8 mouse cellular contexts compared by ENCODE assay signal in the genomic region with DNA sequence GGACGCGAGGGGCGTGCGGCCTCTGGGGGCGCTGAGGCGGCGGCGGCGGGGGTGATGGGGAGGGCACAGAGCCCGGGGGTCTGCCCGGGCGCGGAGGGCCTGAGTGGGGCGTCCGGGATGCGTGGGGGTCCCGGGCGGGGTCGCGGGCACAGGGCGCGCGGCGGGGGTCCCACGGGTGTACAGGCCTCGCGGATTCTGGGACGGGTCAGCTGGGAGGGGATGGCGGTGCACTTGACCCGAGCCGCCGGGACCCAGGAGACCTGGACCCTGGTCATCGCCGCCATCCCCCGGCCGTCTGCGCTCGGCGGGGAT. TPM values are rescaled to one million over a fixed set of nuclear protein-coding genes. Genes with fewer than 3 reads are reported as not detected.
DNase-seq lines count a peak whose midpoint lies in the region; ATAC-seq and TF ChIP-seq lines count a peak whose summit lies in the region.

No protein-coding gene starts in this region.

- H3K4me3 ChIP-seq in heart, embryonic 14.5 days (ENCODE audit: control insufficient read depth in 1 of 2, insufficient read depth in 1 of 2, low read depth in 1 of 2, low read length in 2 of 2) = peak overlapping the region; percentile 93 to 95
- H3K4me3 ChIP-seq in bone marrow, adult 2 months (replicated peaks; ENCODE audit: control insufficient read depth, low read depth, low read length) = peak overlapping the region; percentile 62
- peak overlapping the region; percentile 97 for H3K4me3 ChIP-seq in hindbrain, embryonic 12.5 days
- H3K4me3 ChIP-seq in midbrain, embryonic 13.5 days (replicated peaks) = peak overlapping the region; percentile 99

- no peak for DNase-seq in heart, postnatal 4 days
- DNase-seq in adrenal gland, postnatal 14 days = no peak
- DNase-seq in cerebellum, adult 9-10 months = no peak
- DNase-seq in urinary bladder, postnatal 14 days (ENCODE audit: low spot score) = no peak

- TF ChIP-seq POLR2A in bone marrow, adult 2 months (IDR thresholded peaks at IDR 0.05; ENCODE audit: borderline replicate concordance, control insufficient read depth, low read depth, low read length) = no peak

- TF ChIP-seq CTCF in bone marrow, adult 2 months (IDR thresholded peaks at IDR 0.05; ENCODE audit: control insufficient read depth, insufficient read depth, low read length) = no peak

- peak overlapping the region; percentile 95 for H3K9ac ChIP-seq in heart, embryonic 14.5 days (ENCODE audit: low read length)
- H3K9ac ChIP-seq in hindbrain, embryonic 12.5 days = peak overlapping the region; percentile 97
- peak overlapping the region; percentile 97 for H3K9ac ChIP-seq in midbrain, embryonic 13.5 days (replicated peaks)

- H3K9me3 ChIP-seq in heart, embryonic 14.5 days (ENCODE audit: control insufficient read depth, low read length) = no peaks in the 10 kb centered on the region
- no peaks in the 10 kb centered on the region for H3K9me3 ChIP-seq in hindbrain, embryonic 12.5 days (replicated peaks)
- H3K9me3 ChIP-seq in midbrain, embryonic 13.5 days = no peaks in the 10 kb centered on the region

- peaks cover 6 to 26% of the 10 kb centered on the region in 2 experiments for H3K4me1 ChIP-seq in heart, embryonic 14.5 days (ENCODE audit: control insufficient read depth in 2 of 2, insufficient read depth in 2 of 2, low read length in 2 of 2)
- H3K4me1 ChIP-seq in bone marrow, adult 2 months (ENCODE audit: control insufficient read depth, insufficient read depth, low read length) = peaks cover 3% of the 10 kb centered on the region
- peaks cover 41% of the 10 kb centered on the region for H3K4me1 ChIP-seq in hindbrain, embryonic 12.5 days
- peaks cover 40% of the 10 kb centered on the region for H3K4me1 ChIP-seq in midbrain, embryonic 13.5 days (replicated peaks)

- H3K27me3 ChIP-seq in heart, embryonic 14.5 days (ENCODE audit: control insufficient read depth, insufficient read depth, low read length) = no peaks in the 10 kb centered on the region
- no peaks in the 10 kb centered on the region for H3K27me3 ChIP-seq in hindbrain, embryonic 12.5 days
- no peaks in the 10 kb centered on the region for H3K27me3 ChIP-seq in midbrain, embryonic 13.5 days

- under 1% methylated on average over 23 of the region's 39 CpGs for WGBS in heart, embryonic 14.5 days
- 2% methylated on average over 38 of the region's 39 CpGs for WGBS in bone marrow, adult 2 months
- WGBS in hindbrain, embryonic 12.5 days = 2% methylated on average over 17 of the region's 39 CpGs
- WGBS in midbrain, embryonic 13.5 days = 0% methylated on average over 38 of the region's 39 CpGs

- peak; percentile 2; the same call in 1 of the 2 replicates for ATAC-seq in heart, embryonic 14.5 days (ENCODE audit: insufficient number of reproducible peaks, insufficient read depth, low FRiP score, low read depth)
- peak; percentile 42; the same call in 1 of the 2 replicates for ATAC-seq in hindbrain, embryonic 12.5 days (ENCODE audit: low FRiP score)
- ATAC-seq in midbrain, embryonic 13.5 days = peak; percentile 41

- H3K4me2 ChIP-seq in heart, embryonic 14.5 days (ENCODE audit: low read length) = peak overlapping the region; percentile 71
- peak overlapping the region; percentile 72 for H3K4me2 ChIP-seq in hindbrain, embryonic 12.5 days (replicated peaks)
- H3K4me2 ChIP-seq in midbrain, embryonic 13.5 days (replicated peaks) = peak overlapping the region; percentile 79

- peaks cover 16% of the 10 kb centered on the region for H3K36me3 ChIP-seq in heart, embryonic 14.5 days (ENCODE audit: control insufficient read depth, insufficient read depth, low read length)
- H3K36me3 ChIP-seq in hindbrain, embryonic 12.5 days = 0 out of 2 replicates have a peak, but pooled peaks cover 3% of the 10 kb centered on the region
- no peaks in the 10 kb centered on the region for H3K36me3 ChIP-seq in midbrain, embryonic 13.5 days

- H3K27ac ChIP-seq in heart, embryonic 14.5 days (replicated peaks in 1 of 2; ENCODE audit: control insufficient read depth in 1 of 2, insufficient read depth in 1 of 2, low read depth in 2 of 2, low read length in 2 of 2) = peak overlapping the region; percentile 88 to 99
- peak overlapping the region; percentile 100 for H3K27ac ChIP-seq in bone marrow, adult 2 months (ENCODE audit: control insufficient read depth, insufficient read depth, low read depth, low read length, poor library complexity)
- peak overlapping the region; percentile 99 for H3K27ac ChIP-seq in hindbrain, embryonic 12.5 days
- peak overlapping the region; percentile 99 for H3K27ac ChIP-seq in midbrain, embryonic 13.5 days

RNA-seq across cellular contexts. Expression of gene Skil, which starts 0.3 kb away (rescaled TPM):
- polyA plus RNA-seq in heart, embryonic 14.5 days (2014; fragmentation: Nextera tagmentation; extraction: Ambion mirVana) = 16.7 and 19.0 TPM in 2 replicates
- 10 to 100 TPM; 26.7 to 27.1 TPM for total RNA-seq in heart, postnatal 4 days (2021)
- 1.4 and 2.9 TPM in 2 replicates for polyA plus RNA-seq in bone marrow, adult 2 months (2011; ENCODE audit: insufficient read depth, insufficient read length, low replicate concordance, missing spikeins)
- polyA plus RNA-seq in hindbrain, embryonic 12.5 days (2016; fragmentation: Nextera tagmentation; extraction: Ambion mirVana) = 51.9 and 52.8 TPM in 2 replicates
- polyA plus RNA-seq in midbrain, embryonic 13.5 days (2015; fragmentation: Nextera tagmentation; extraction: Ambion mirVana) = 36.8 and 41.1 TPM in 2 replicates
- 48.4 and 54.3 TPM in 2 replicates for total RNA-seq in adrenal gland, postnatal 14 days (2021)

RNA-seq across cellular contexts. Expression of gene Cldn11, which starts 54.6 kb away (rescaled TPM):
- polyA plus RNA-seq in heart, embryonic 14.5 days (2014; fragmentation: Nextera tagmentation; extraction: Ambion mirVana) = 5.6 and 6.8 TPM in 2 replicates
- total RNA-seq in heart, postnatal 4 days (2021) = 1 to 10 TPM; 3.2 to 3.7 TPM
- polyA plus RNA-seq in bone marrow, adult 2 months (2011; ENCODE audit: insufficient read depth, insufficient read length, low replicate concordance, missing spikeins) = 0.80 TPM in 1 of 2 replicates, not detected in the other
- polyA plus RNA-seq in hindbrain, embryonic 12.5 days (2016; fragmentation: Nextera tagmentation; extraction: Ambion mirVana) = 31.2 and 31.3 TPM in 2 replicates
- polyA plus RNA-seq in midbrain, embryonic 13.5 days (2015; fragmentation: Nextera tagmentation; extraction: Ambion mirVana) = 43.4 and 47.0 TPM in 2 replicates
- total RNA-seq in adrenal gland, postnatal 14 days (2021) = 11.9 and 12.2 TPM in 2 replicates
